Mouse (Mus musculus): ENCODE measurements around the gene Wdr43. TPM values are rescaled to one million over a fixed set of nuclear protein-coding genes. Genes with fewer than 3 reads are reported as not detected.
A peak's percentile ranks its signal among the peaks of the same experiment; 100 is the strongest.

The Wdr43 gene
- total and polyA plus RNA-seq, 3 experiments = 175 to 393 (median 249) TPM

DNA sequence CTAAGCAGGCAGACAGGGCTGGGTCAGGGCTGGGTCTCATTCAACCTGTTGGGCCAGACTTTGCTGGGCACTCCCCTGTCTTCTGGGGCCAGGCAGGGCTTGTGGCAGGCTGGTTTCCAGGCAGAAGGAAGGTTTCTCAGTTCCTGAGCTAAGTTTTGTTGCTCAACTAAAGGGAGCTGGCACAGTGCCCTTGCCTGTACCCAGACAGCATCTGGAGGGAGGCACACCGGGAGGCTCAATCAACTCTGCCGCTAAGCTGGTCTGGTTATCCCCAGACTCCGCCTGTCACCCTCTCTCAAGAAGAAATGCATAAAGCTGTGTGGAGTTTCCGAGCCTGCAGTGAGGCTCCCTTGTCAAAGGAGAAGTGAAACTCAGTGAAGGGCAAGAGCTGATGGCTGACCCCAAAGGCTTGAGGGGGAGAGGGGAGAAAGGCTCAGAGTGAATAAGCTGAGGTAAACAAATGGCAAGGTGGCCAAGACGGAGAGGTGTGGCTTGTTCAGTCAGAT, 68.5 kb downstream of the Wdr43 start:
- H3K4me1 ChIP-seq (ENCODE audit: control insufficient read depth in 1 of 2, insufficient read depth in 2 of 2, low read length in 2 of 2) = peaks cover 0 to 4% of the 10 kb centered on the region in 2 experiments; a peak in 1 of 4 replicates
- no peaks in the 10 kb centered on the region for H3K27me3 ChIP-seq (ENCODE audit: control insufficient read depth in 1 of 2, insufficient read depth in 2 of 2, low read length in 2 of 2)
- no peaks in the 10 kb centered on the region for H3K36me3 ChIP-seq (ENCODE audit: control insufficient read depth in 1 of 2, insufficient read depth in 2 of 2, low read length in 2 of 2)
- no peak overlapping the region for H3K9ac ChIP-seq (ENCODE audit: control insufficient read depth, low read depth, low read length, poor library complexity, severe bottlenecking)
- H3K9me3 ChIP-seq (replicated peaks; ENCODE audit: insufficient read depth, low read length) = no peaks in the 10 kb centered on the region
- H3K79me2 ChIP-seq (ENCODE audit: control insufficient read depth, insufficient read depth, low read length, poor library complexity) = no peaks in the 10 kb centered on the region
- H3K4me3 ChIP-seq (ENCODE audit: control insufficient read depth in 1 of 2, insufficient read depth in 1 of 2, low read depth in 2 of 2, low read length in 2 of 2) = no peak overlapping the region
- TF ChIP-seq NRF1 (IDR thresholded peaks at IDR 0.05; ENCODE audit: insufficient read depth, low read depth, low read length, poor library complexity, severe bottlenecking) (no peak), CHD2 (IDR thresholded peaks at IDR 0.05; ENCODE audit: low read length) (no peak), ZKSCAN1 (IDR thresholded peaks at IDR 0.05; ENCODE audit: low read depth, low read length) (no peak), POLR2AphosphoS2 (IDR thresholded peaks at IDR 0.05; ENCODE audit: low read length) (no peak), GABPA (IDR thresholded peaks at IDR 0.05; ENCODE audit: low read depth, low read length) (no peak), ZNF384 (IDR thresholded peaks at IDR 0.05; ENCODE audit: low read depth, low read length) (no peak), UBTF (IDR thresholded peaks at IDR 0.05; ENCODE audit: borderline replicate concordance, insufficient read depth, low read depth, low read length) (no peak), JUND (IDR thresholded peaks at IDR 0.05; ENCODE audit: low read depth, low read length) (no peak), POLR2AphosphoS5 (IDR thresholded peaks at IDR 0.05; ENCODE audit: borderline replicate concordance, low read depth, low read length) (no peak)
- H3K27ac ChIP-seq (ENCODE audit: control insufficient read depth, low read depth, low read length) = no peak overlapping the region
- no peak for DNase-seq (ENCODE audit: low read depth, low spot score)

DNA sequence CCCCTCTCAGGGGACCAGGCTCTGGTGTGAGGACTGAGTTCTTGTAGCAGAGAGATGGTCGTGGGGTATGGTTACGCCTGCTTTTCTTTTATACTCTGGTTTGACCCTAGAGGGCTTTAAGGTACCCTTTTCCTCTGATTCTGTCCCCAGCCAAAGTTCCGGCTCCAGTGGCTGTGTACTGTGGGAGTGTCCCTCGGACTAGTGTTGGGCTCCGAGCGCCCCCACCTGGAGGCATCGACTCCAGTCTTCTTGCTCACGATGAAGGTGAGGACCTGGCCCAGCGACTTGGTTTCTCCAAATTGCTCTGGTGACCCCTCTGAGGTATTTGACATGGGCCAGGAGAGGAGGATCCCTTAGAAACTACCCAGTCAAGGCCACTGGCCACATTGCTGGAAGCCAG, 71.7 kb downstream of the Wdr43 start:
- DNase-seq (ENCODE audit: low read depth, low spot score) = no peak
- no peaks in the 10 kb centered on the region for H3K9me3 ChIP-seq (replicated peaks; ENCODE audit: insufficient read depth, low read length)
- H3K79me2 ChIP-seq (ENCODE audit: control insufficient read depth, insufficient read depth, low read length, poor library complexity) = no peaks in the 10 kb centered on the region
- TF ChIP-seq CTCF (IDR thresholded peaks at IDR 0.05 in 2 of 3, conservative IDR thresholded peaks at IDR 0.05 in 1 of 3; ENCODE audit: control insufficient read depth in 1 of 3, insufficient read depth in 1 of 3, low read depth in 2 of 3, low read length in 3 of 3, poor library complexity in 1 of 3, severe bottlenecking in 1 of 3) (0 out of 6 replicates have a peak, but pooled peaks of 1 of the 3 experiments have one; percentile 9), TAL1 (IDR thresholded peaks at IDR 0.05; ENCODE audit: low read length) (no peak), POLR2AphosphoS5 (IDR thresholded peaks at IDR 0.05; ENCODE audit: borderline replicate concordance, low read depth, low read length) (no peak)
- no peaks in the 10 kb centered on the region for H3K36me3 ChIP-seq (ENCODE audit: control insufficient read depth in 1 of 2, insufficient read depth in 2 of 2, low read length in 2 of 2)
- no peaks in the 10 kb centered on the region for H3K4me1 ChIP-seq (ENCODE audit: control insufficient read depth in 1 of 2, insufficient read depth in 2 of 2, low read length in 2 of 2)
- no peak overlapping the region for H3K4me3 ChIP-seq (ENCODE audit: control insufficient read depth in 1 of 2, insufficient read depth in 1 of 2, low read depth in 2 of 2, low read length in 2 of 2)
- no peak overlapping the region for H3K9ac ChIP-seq (ENCODE audit: control insufficient read depth, low read depth, low read length, poor library complexity, severe bottlenecking)
- H3K27ac ChIP-seq (ENCODE audit: control insufficient read depth, low read depth, low read length) = no peak overlapping the region
- no peaks in the 10 kb centered on the region for H3K27me3 ChIP-seq (ENCODE audit: control insufficient read depth in 1 of 2, insufficient read depth in 2 of 2, low read length in 2 of 2)

GRCm38 (mm10) chr17:71689903-71690302, 74.2 kb downstream of the Wdr43 start:
- no peak overlapping the region for H3K27ac ChIP-seq (ENCODE audit: control insufficient read depth, low read depth, low read length)
- no peaks in the 10 kb centered on the region for H3K27me3 ChIP-seq (ENCODE audit: control insufficient read depth in 1 of 2, insufficient read depth in 2 of 2, low read length in 2 of 2)
- TF ChIP-seq CHD2 (IDR thresholded peaks at IDR 0.05; ENCODE audit: low read length) (no peak), POLR2AphosphoS5 (IDR thresholded peaks at IDR 0.05; ENCODE audit: borderline replicate concordance, low read depth, low read length) (no peak), TAL1 (IDR thresholded peaks at IDR 0.05; ENCODE audit: low read length) (no peak), ZMIZ1 (IDR thresholded peaks at IDR 0.05; ENCODE audit: low read depth, low read length) (no peak), NRF1 (IDR thresholded peaks at IDR 0.05; ENCODE audit: insufficient read depth, low read depth, low read length, poor library complexity, severe bottlenecking) (no peak), MYB (IDR thresholded peaks at IDR 0.05; ENCODE audit: low read depth, low read length) (no peak), CTCF (IDR thresholded peaks at IDR 0.05 in 2 of 3, conservative IDR thresholded peaks at IDR 0.05 in 1 of 3; ENCODE audit: control insufficient read depth in 1 of 3, insufficient read depth in 1 of 3, low read depth in 2 of 3, low read length in 3 of 3, poor library complexity in 1 of 3, severe bottlenecking in 1 of 3) (no peak), NELFE (IDR thresholded peaks at IDR 0.05; ENCODE audit: low read depth, low read length) (no peak), KAT2A (conservative IDR thresholded peaks at IDR 0.05; ENCODE audit: low read depth, low read length) (no peak), USF1 (IDR thresholded peaks at IDR 0.05; ENCODE audit: low read depth, low read length) (no peak), MXI1 (IDR thresholded peaks at IDR 0.05; ENCODE audit: low read depth, low read length) (no peak), GATA1 (IDR thresholded peaks at IDR 0.05; ENCODE audit: low read depth, low read length) (no peak), ETS1 (IDR thresholded peaks at IDR 0.05; ENCODE audit: low read depth, low read length) (no peak), MAFK (IDR thresholded peaks at IDR 0.05; ENCODE audit: borderline replicate concordance, low read depth, low read length) (no peak), USF2 (IDR thresholded peaks at IDR 0.05; ENCODE audit: borderline replicate concordance in 1 of 2, insufficient read depth in 1 of 2, low read depth in 1 of 2, low read length in 2 of 2) (no peak), POLR2A (IDR thresholded peaks at IDR 0.05; ENCODE audit: control insufficient read depth in 1 of 2, insufficient read depth in 1 of 2, low read depth in 1 of 2, low read length in 2 of 2, poor library complexity in 1 of 2) (no peak)
- no peak overlapping the region for H3K9ac ChIP-seq (ENCODE audit: control insufficient read depth, low read depth, low read length, poor library complexity, severe bottlenecking)
- DNase-seq (ENCODE audit: low read depth, low spot score) = no peak
- H3K9me3 ChIP-seq (replicated peaks; ENCODE audit: insufficient read depth, low read length) = no peaks in the 10 kb centered on the region
- H3K4me1 ChIP-seq (ENCODE audit: control insufficient read depth in 1 of 2, insufficient read depth in 2 of 2, low read length in 2 of 2) = no peaks in the 10 kb centered on the region
- H3K36me3 ChIP-seq (ENCODE audit: control insufficient read depth in 1 of 2, insufficient read depth in 2 of 2, low read length in 2 of 2) = no peaks in the 10 kb centered on the region
- H3K79me2 ChIP-seq (ENCODE audit: control insufficient read depth, insufficient read depth, low read length, poor library complexity) = no peaks in the 10 kb centered on the region
- H3K4me3 ChIP-seq (ENCODE audit: control insufficient read depth in 1 of 2, insufficient read depth in 1 of 2, low read depth in 2 of 2, low read length in 2 of 2) = no peak overlapping the region
